Mouse (Mus musculus): ENCODE data around the gene Rims3.

Gene Rims3

GRCm38 (mm10) chr4:120854588-120855319 is at the start of gene Rims3:
Gene Rims3 (plus strand): TSS chr4:120854816.
- ATAC-seq (ENCODE audit: insufficient number of reproducible peaks, low FRiP score, low TSS enrichment) = peak; percentile 41; the same call in 1 of the 2 replicates

DNA sequence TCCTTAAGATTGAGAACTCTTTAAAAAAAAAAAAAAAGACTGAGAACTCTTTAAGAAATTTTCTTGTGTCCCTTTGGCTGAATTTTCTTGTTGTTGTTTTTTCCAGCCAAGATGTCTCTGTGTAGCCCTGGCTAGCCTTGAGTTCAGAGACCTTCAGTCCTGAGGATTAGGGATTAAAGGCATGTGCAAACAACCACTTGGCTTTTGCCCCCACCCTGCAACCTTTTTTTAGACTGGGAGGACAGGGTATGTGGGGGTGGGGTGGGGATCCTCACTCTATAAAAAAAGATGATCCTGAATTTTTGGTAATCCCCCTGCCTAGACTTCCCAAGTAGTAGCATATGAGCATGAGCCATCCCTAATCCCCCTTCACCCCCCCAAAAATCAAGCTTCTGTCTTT is 48.8 kb upstream of the Rims3 start:
- no peak for ATAC-seq (ENCODE audit: insufficient number of reproducible peaks, low FRiP score, low TSS enrichment)

DNA sequence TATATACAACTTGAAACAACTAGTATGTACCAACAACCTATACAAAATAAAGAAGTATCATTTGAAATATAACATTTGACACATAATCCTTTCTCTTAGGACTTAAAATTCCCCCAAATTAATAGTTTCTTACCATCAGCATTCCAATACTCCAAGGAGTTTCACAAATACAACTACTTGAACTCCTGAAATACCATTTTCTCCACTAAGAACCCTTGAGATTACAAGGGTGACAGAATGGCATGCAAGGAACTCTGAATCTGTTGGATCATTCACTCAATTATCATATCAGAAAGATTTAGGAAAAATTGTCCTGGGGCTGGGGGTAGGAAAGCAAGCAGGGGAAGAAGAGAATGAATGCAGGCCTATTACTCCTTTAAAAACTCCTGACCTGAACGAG is 40.9 kb upstream of the Rims3 start:
- ATAC-seq (ENCODE audit: insufficient number of reproducible peaks, low FRiP score, low TSS enrichment) = no peak

DNA sequence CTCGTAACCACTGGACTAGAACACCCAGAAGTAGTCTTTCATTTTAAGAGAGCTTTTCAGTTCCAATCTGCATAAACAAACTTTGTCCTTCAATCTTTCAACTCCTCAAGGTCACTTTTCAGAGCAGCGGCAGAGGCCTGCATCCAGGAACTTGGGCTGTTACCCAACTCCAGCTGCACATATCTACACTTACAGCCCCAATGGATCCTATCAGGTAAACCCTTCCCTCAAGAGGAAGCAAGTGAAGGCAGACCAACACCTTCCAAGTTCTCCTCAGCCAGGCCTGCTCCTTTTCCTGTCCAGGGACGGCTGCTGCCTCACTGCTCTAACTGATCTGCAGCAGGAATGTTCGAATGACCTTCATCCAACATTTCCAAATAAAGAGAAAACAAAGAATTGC is 40.4 kb upstream of the Rims3 start:
- ATAC-seq (ENCODE audit: insufficient number of reproducible peaks, low FRiP score, low TSS enrichment) = no peak

DNA sequence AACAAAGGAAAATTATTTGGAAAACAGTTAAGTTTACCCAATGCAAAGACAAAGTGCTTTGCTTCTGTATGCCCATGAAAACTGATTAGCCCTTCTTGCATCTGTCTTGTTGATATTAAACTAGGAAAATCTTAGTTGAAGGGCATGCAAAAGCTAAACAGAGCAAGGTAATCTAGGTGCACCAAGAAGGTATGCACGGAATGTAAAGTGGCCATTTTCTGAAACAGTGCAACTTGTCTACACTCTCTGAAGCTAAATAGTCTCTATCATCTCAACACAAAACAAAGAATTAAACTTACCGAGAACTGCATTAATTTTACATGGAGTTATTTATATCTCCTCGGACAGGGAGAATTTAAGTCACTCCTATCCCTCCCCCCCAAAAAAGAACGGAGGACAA is 39.5 kb upstream of the Rims3 start:
- no peak for ATAC-seq (ENCODE audit: insufficient number of reproducible peaks, low FRiP score, low TSS enrichment)

DNA sequence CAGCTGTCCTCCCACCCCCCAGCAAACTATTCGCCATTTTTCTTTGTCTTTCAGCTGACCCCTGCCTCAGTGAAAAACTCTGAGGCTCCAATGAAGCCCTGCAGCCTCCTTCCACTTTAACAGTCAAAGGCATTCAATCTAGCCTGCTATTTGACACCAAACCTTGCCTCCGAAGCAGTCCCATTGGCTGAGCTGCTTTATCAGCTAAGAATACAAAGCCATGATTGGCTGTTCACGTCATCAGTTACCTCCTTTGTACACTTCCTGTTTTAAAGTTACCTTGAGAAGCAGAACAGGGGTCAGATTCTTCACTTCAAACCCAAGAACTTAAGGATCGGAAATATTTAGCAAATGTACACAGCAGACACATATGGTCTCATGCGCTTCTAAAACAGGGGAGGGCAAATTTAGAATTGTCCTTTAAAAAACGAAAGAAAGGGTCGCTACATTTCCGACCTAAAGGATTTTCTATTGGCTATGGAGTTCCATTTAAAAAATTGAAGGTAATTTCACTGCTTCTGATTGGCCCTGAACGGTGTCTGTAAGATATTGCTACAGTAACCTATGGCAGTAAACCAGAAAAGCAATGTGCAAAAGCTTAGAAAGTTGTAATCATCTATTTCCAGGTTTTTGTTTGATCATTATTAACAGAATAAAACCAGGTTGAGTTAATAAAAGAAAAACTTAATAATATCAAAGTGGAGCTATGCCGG is 38.8 kb upstream of the Rims3 start:
- ATAC-seq (ENCODE audit: insufficient number of reproducible peaks, low FRiP score, low TSS enrichment) = peak; percentile 100

DNA sequence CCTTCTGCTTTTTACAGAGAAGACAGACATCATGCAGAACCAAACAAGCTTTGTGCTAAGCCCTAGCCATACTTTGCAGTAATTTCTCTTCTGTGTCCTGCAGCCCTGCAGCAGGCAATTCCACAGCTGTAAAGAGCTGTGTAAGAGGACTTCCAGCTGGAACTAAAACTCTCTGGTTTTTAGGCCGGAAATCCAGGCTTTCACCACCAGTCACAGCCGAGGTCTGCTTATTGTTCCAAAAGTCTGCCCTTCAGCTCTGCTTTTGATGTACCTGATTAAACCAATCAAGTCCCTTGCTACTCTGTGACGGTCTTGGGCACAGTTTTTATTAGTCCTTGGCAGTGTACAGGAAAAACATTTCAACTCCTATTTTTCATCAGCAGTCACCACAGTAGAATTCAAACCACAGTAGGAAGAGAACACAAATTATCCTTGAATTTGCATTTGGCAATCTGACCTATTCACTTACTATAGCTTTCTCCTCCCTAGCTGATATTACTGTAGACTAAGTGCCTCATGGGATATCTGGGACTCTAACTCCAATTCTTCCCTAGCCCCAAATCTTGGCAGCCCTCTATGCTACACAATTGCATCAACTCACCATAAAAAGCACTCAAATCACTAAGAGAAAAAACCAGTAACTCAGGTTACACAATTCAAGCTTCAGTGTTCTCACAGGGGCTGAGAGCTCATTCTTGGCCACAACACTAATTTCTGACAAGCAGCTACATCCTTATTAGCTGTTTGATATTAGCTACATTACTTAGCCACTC is 37.4 kb upstream of the Rims3 start:
- ATAC-seq (ENCODE audit: insufficient number of reproducible peaks, low FRiP score, low TSS enrichment) = no peak

- ATAC-seq (ENCODE audit: insufficient number of reproducible peaks, low FRiP score, low TSS enrichment) = no peak
These were observed 36.7 kb upstream of the Rims3 start for GRCm38 (mm10) chr4:120817951-120818350.

- ATAC-seq (ENCODE audit: insufficient number of reproducible peaks, low FRiP score, low TSS enrichment) = no peak
These were observed 35.3 kb upstream of the Rims3 start for GRCm38 (mm10) chr4:120819296-120819695.

DNA sequence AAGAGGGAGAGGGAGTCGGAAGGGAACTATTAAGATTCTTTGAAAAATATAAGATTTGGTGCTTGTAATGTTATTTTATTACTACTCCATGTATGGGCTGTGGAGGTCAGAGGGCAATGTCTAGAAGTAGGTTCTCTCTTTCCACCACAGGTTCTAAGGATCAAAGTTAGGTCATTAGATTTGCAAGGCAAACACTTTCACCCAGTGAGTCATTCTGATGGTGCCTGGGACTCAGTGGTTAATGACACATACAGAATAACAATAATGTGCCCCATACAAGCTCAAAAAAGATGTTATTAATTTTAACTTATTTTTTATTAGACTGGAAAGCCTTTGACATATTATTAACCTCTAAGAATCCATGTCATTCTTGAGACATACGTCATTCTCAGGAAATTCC is 34.7 kb upstream of the Rims3 start:
- no peak for ATAC-seq (ENCODE audit: insufficient number of reproducible peaks, low FRiP score, low TSS enrichment)

DNA sequence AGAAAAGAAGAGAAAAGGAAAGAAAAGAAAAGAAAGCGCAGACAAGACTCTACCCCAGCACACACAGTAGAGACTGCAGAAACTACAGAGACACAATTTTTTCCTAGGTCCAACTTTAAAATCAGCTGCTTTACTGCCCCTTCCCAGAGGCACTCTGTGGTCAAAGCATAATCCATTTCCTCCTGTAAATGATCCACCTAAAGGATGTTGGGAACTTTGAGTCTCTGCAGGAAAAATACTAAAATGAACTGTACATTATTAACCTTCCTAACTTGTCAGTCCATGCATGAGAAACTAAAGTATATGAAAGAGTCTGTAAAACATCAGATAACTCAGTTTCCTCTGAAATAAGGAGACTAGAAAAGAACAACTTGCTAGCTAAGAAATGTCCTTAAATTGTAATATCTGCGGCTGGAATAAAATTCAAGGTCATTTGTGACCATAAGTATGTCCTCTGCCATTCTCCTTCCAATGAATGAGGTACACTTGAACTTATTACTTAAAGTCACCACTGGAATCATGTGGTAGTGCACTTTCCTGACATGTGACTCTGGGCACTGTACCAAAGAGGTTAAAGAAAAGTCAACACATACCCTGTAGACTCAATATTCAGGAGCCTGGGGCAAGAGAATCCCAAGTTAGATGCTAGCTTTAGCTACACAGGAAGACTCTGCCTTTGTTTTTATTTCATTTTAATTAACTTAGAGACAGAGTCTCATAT is 32.3 kb upstream of the Rims3 start:
- no peak for ATAC-seq (ENCODE audit: insufficient number of reproducible peaks, low FRiP score, low TSS enrichment)

- ATAC-seq (ENCODE audit: insufficient number of reproducible peaks, low FRiP score, low TSS enrichment) = peak; percentile 92
These were observed 29.5 kb upstream of the Rims3 start for GRCm38 (mm10) chr4:120825100-120825553.

GRCm38 (mm10) chr4:120825577-120826326 is 28.9 kb upstream of the Rims3 start:
- peak; percentile 89 for ATAC-seq (ENCODE audit: insufficient number of reproducible peaks, low FRiP score, low TSS enrichment)

DNA sequence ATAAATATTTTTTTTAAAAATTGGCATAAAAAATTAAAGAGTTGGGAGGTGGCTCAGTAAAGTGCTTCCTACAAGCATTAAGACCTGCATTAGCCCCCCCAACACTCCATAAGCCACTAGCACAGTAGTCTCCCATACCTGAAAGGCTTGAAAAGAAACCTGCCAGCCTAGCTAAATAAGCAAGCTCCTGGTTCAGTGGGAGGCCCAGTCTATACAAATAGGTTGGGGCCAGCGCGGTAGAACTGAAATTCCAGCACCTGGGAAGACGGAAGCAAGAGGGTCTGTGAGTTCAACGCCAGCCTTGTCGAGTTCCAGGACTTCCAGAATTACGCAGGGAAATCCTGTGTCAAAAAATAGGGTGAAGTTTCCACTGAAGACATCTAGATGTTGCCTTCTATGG is 28.2 kb upstream of the Rims3 start:
- no peak for ATAC-seq (ENCODE audit: insufficient number of reproducible peaks, low FRiP score, low TSS enrichment)

DNA sequence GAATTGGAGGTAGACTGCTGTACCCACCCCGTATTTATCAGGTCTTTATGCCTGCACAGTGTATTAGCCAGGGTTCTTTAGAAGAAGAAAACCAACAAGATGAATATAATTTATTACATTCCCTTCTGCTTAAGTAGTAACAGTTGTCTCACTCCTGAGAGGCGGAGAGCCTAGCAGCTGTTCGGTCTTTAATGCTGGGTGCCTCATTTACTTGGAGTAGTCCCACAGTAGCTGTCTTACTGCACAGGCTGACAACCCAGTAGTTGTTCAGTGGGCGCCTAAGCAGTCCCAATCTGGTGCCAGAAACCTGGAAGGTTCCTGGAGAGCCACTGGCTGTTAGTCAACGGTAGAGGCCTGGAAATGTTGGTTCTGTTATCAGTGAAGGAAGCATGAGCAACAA is 23.8 kb upstream of the Rims3 start:
- ATAC-seq (ENCODE audit: insufficient number of reproducible peaks, low FRiP score, low TSS enrichment) = no peak

DNA sequence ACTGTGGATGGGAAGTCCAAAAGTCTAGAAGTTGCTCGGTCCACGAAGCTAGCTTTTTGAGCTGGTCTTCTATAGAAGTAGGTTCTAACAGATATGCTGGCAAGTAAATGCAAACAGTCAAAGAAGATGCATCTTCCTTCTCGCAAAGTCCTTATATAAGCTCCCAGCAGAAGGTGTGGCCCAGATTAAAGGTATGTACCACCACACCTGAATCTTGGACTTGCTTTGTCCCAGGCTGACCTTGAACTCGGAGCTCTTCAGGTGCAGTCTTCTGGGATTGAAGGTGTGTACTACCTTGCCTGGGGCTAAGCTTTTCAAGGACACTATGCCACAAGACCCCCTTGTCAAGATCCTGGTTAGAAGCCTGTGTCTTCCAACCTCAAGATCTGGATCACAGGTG is 23.1 kb upstream of the Rims3 start, which contains the start of gene Nfyc:
Nfyc (minus strand) TSS at position 101 of the 400 bp plus-strand sequence.
- no peak for ATAC-seq (ENCODE audit: insufficient number of reproducible peaks, low FRiP score, low TSS enrichment)

GRCm38 (mm10) chr4:120841342-120841741 is 13.3 kb upstream of the Rims3 start:
- no peak for ATAC-seq (ENCODE audit: insufficient number of reproducible peaks, low FRiP score, low TSS enrichment)

GRCm38 (mm10) chr4:120844423-120845082 is 10.1 kb upstream of the Rims3 start:
- ATAC-seq (ENCODE audit: insufficient number of reproducible peaks, low FRiP score, low TSS enrichment) = no peak

GRCm38 (mm10) chr4:120845098-120845497 is 9.5 kb upstream of the Rims3 start:
- no peak for ATAC-seq (ENCODE audit: insufficient number of reproducible peaks, low FRiP score, low TSS enrichment)
